19 mouse cellular contexts compared by ENCODE assay signal in the genomic region with DNA sequence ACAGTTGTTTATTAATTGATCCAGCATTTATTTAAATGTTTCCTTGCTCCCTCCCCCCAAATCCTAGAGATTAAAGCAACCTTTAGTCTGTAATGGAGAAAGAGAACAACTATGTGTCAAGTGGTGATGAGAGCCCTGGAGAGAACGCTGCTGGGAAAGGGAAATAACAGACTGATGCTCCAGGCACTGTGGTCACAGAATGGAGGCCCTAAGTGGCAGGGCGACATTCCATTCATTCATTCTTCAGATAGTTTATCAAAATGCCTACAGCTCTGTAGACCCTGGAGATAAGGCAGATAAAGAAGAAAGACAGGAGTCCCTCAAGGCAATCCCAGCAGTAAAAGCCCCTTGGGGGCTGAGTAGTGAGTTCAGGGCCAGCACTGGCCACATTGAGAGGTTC. TPM values are rescaled to one million over a fixed set of nuclear protein-coding genes. Genes with fewer than 3 reads are reported as not detected.
DNase-seq lines count a peak whose midpoint lies in the region; ATAC-seq and TF ChIP-seq lines count a peak whose summit lies in the region.
"Had no signal": no experiment of that assay in that cellular context is flagged by ENCODE, and none has a peak within 500 bp of the region (broad histone marks: within the 10 kb centered on the region; RNA-seq: fewer than 3 reads in every experiment).

No protein-coding gene starts in this region.

- H3K27ac ChIP-seq in heart, embryonic 10.5 days: peak overlapping the region; percentile 91; the same call in 1 of the 2 replicates
- H3K27ac ChIP-seq in liver, embryonic 15.5 days (replicated peaks): no peak overlapping the region
- no peak overlapping the region for H3K27ac ChIP-seq in liver, embryonic 11.5 days (ENCODE audit: low read depth, low read length)
- H3K27ac ChIP-seq in lung, postnatal 0 days (ENCODE audit: low read length): peak overlapping the region; percentile 95
- H3K27ac ChIP-seq: hindbrain, embryonic 13.5 days; limb, embryonic 15.5 days; neural tube, embryonic 13.5 days had no signal

- H3K27me3 ChIP-seq in heart, embryonic 10.5 days (ENCODE audit: insufficient read depth, poor library complexity, severe bottlenecking): no peaks in the 10 kb centered on the region
- H3K27me3 ChIP-seq in liver, embryonic 15.5 days: no peaks in the 10 kb centered on the region
- H3K27me3 ChIP-seq in liver, embryonic 11.5 days (replicated peaks; ENCODE audit: control insufficient read depth, insufficient read depth, low read length): no peaks in the 10 kb centered on the region
- H3K27me3 ChIP-seq in lung, postnatal 0 days (replicated peaks; ENCODE audit: insufficient read depth, low read length): no peaks in the 10 kb centered on the region
- H3K27me3 ChIP-seq: hindbrain, embryonic 13.5 days; limb, embryonic 15.5 days; neural tube, embryonic 13.5 days had no signal

- ATAC-seq in liver, embryonic 15.5 days (ENCODE audit: insufficient read depth): no peak
- no peak for ATAC-seq in liver, embryonic 11.5 days (replicated peaks; ENCODE audit: low FRiP score)
- ATAC-seq in lung, postnatal 0 days: peak; percentile 43
- ATAC-seq in CD4-positive, CD25-positive, alpha-beta regulatory T cell, adult 4 months: no peak

- no peaks in the 10 kb centered on the region for H3K36me3 ChIP-seq in heart, embryonic 10.5 days
- no peaks in the 10 kb centered on the region for H3K36me3 ChIP-seq in liver, embryonic 15.5 days (replicated peaks)
- H3K36me3 ChIP-seq in liver, embryonic 11.5 days (ENCODE audit: control insufficient read depth, insufficient read depth, low read length): no peaks in the 10 kb centered on the region
- H3K36me3 ChIP-seq in lung, postnatal 0 days (ENCODE audit: insufficient read depth, low read length): no peaks in the 10 kb centered on the region
- H3K36me3 ChIP-seq: hindbrain, embryonic 13.5 days; limb, embryonic 10.5 days; limb, embryonic 15.5 days; neural tube, embryonic 13.5 days had no signal

- no peak overlapping the region for H3K4me3 ChIP-seq in heart, embryonic 10.5 days
- no peak overlapping the region for H3K4me3 ChIP-seq in liver, embryonic 15.5 days (replicated peaks)
- H3K4me3 ChIP-seq in liver, embryonic 11.5 days (ENCODE audit: low read depth, low read length): no peak overlapping the region
- H3K4me3 ChIP-seq in lung, postnatal 0 days (ENCODE audit: low read depth, low read length): no peak overlapping the region

- TF ChIP-seq EP300 in lung, postnatal 0 days (IDR thresholded peaks at IDR 0.05): peak; percentile 94

- WGBS in heart, embryonic 10.5 days: 8% methylated on average over 2 of the region's 2 CpGs
- 52% methylated on average over 2 of the region's 2 CpGs for WGBS in liver, embryonic 15.5 days (ENCODE audit: insufficient replicate concordance)
- 44% methylated on average over 2 of the region's 2 CpGs for WGBS in liver, embryonic 11.5 days
- 26% methylated on average over 2 of the region's 2 CpGs for WGBS in lung, postnatal 0 days

- peaks cover 17% of the 10 kb centered on the region for H3K4me1 ChIP-seq in heart, embryonic 10.5 days
- peaks cover 16% of the 10 kb centered on the region for H3K4me1 ChIP-seq in liver, embryonic 15.5 days (replicated peaks)
- peaks cover 8% of the 10 kb centered on the region for H3K4me1 ChIP-seq in liver, embryonic 11.5 days (replicated peaks; ENCODE audit: control insufficient read depth, insufficient read depth, low read length)
- H3K4me1 ChIP-seq in lung, postnatal 0 days (ENCODE audit: insufficient read depth, low read depth, low read length): 0 out of 2 replicates have a peak, but pooled peaks cover 5% of the 10 kb centered on the region
- H3K4me1 ChIP-seq: limb, embryonic 15.5 days had no signal

- H3K4me2 ChIP-seq in liver, embryonic 15.5 days: peak overlapping the region; percentile 95; the same call in 1 of the 2 replicates
- H3K4me2 ChIP-seq in liver, embryonic 11.5 days: no peak overlapping the region
- H3K4me2 ChIP-seq in lung, postnatal 0 days (replicated peaks; ENCODE audit: low read depth, low read length): 0 out of 2 replicates have a peak overlapping the region, but pooled peaks have one; percentile 75

- TF ChIP-seq CTCF in lung, postnatal 0 days (IDR thresholded peaks at IDR 0.05): no peak

- H3K9ac ChIP-seq in liver, embryonic 15.5 days: no peak overlapping the region
- no peak overlapping the region for H3K9ac ChIP-seq in liver, embryonic 11.5 days (ENCODE audit: low read depth, low read length)
- no peak overlapping the region for H3K9ac ChIP-seq in lung, postnatal 0 days (replicated peaks; ENCODE audit: low read depth)
- H3K9ac ChIP-seq: limb, embryonic 15.5 days had no signal

- no peak for DNase-seq in heart, embryonic 10.5 days (ENCODE audit: low spot score)
- no peak for DNase-seq in heart, postnatal 25 days (ENCODE audit: low spot score)
- DNase-seq in liver, embryonic 11.5 days (ENCODE audit: low spot score): no peak
- DNase-seq in lung, postnatal 0 days (ENCODE audit: low spot score): peak; percentile 62
- DNase-seq in lung, postnatal 4 days: peak; percentile 23 to 47
- DNase-seq in thymus, postnatal 0 days (ENCODE audit: low spot score): no peak
- DNase-seq: adrenal gland, adult 8-10 months; gastrocnemius, adult 2 months; gastrocnemius, postnatal 36 days; heart, adult 18-20 months; heart, postnatal 36 days; kidney, adult 8-10 months; thymus, postnatal 14 days had no signal

- no peaks in the 10 kb centered on the region for H3K9me3 ChIP-seq in heart, embryonic 10.5 days
- no peaks in the 10 kb centered on the region for H3K9me3 ChIP-seq in liver, embryonic 15.5 days (replicated peaks)
- H3K9me3 ChIP-seq in liver, embryonic 11.5 days (ENCODE audit: control insufficient read depth, low read length): no peaks in the 10 kb centered on the region
- H3K9me3 ChIP-seq in lung, postnatal 0 days (ENCODE audit: low read length): no peaks in the 10 kb centered on the region
- H3K9me3 ChIP-seq: hindbrain, embryonic 13.5 days; limb, embryonic 10.5 days; limb, embryonic 15.5 days; neural tube, embryonic 13.5 days had no signal

- intact Hi-C loops in heart, postnatal 25 days (cut with DNase I): no loop called here

RNA-seq across cellular contexts. Expression of gene Epb41l5, which starts 0.8 kb away (rescaled TPM):
- polyA plus RNA-seq in heart, embryonic 10.5 days (2016; fragmentation: Nextera tagmentation; extraction: Ambion mirVana): 31.6 and 35.4 TPM in 2 replicates
- total RNA-seq in heart, postnatal 25 days (2021): 1 to 10 TPM; 3.5 to 4.3 TPM
- 17.7 and 20.4 TPM in 2 replicates for polyA plus RNA-seq in liver, embryonic 15.5 days (2015; fragmentation: Nextera tagmentation; extraction: Ambion mirVana)
- 26.2 and 29.0 TPM in 2 replicates for polyA plus RNA-seq in liver, embryonic 11.5 days (2014; fragmentation: Nextera tagmentation; extraction: Ambion mirVana)
- polyA plus RNA-seq in lung, postnatal 0 days (2015; fragmentation: Nextera tagmentation; extraction: Ambion mirVana): 54.7 and 69.5 TPM in 2 replicates
- 8.1 and 9.8 TPM in 2 replicates for polyA plus RNA-seq in thymus, postnatal 0 days (2015; fragmentation: Nextera tagmentation; extraction: Ambion mirVana)
- 1 to 10 TPM in 1 of 2 experiments, under 1 TPM in 1; 0.96 to 1.4 TPM for polyA plus RNA-seq in CD4-positive, CD25-positive, alpha-beta regulatory T cell, adult 4 months (2017; shearing (Covaris generic))

Comparison
In these comparisons a context has a peak if more than half of its experiments do, and no peak if none do; other contexts are left out.
1. DNase-seq: peak in lung, postnatal 0 days (single experiment) and lung, postnatal 4 days (2 of 2); none in heart, embryonic 10.5 days (single experiment), heart, postnatal 25 days (single experiment), liver, embryonic 11.5 days (single experiment) and thymus, postnatal 0 days (single experiment).
2. H3K27ac ChIP-seq: peak in heart, embryonic 10.5 days (single experiment) and lung, postnatal 0 days (single experiment); none in liver, embryonic 15.5 days (single experiment) and liver, embryonic 11.5 days (single experiment).